Mouse (Mus musculus) cerebellum, postnatal 36 days (tissue): ENCODE measurements around the gene Pram1.
"Not testable (repeated sequence)": the region's sequence is repeated elsewhere in the genome, so short reads cannot be mapped to it uniquely, and the experiment has no call there.

Experiments used
- DNase-seq, 2 experiments: peaks; one replicate each; pipeline ENCODE4 v3.0.0; 2021 to 2022; ENCODE audit warnings: mixed read lengths in 2 of 2

Pram1 gene

DNA sequence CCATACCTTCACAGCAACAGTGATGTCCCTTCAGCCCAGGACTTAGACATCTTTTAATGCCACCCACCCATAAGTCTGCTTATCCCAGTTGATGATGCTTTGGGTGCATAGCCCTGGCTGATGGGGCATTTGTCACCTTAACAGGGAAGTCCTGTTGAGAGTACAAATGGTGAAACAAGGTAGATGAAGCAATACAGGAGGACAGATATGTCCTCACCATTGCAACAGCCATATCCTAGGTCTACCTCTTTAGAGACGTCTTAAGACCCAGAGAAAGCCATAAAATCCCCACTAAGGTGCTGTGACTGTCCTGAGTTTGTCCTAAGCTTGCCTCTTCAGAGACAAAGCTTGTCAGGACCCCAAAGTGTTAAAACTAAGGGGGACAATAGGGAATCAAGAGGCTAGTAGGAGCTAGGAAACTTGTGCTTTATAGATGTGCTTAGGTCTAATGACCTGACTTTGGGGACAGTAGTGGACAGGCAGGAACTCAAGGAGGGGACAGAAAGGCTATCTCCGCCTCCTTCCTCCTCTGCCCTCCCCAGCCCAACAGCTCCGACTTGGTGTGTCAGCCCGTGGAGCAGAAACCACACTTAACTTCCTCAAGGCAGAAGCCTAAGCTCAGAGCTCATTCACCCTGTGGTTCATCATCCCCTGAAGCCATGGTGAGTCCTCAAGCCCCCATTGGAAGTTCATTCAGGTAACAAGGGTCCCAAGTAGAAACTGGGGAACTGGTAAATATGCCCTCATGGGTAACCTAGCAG is at the start of gene Pram1:
Pram1 (plus strand) TSS at position 541 of the 761 bp plus-strand sequence.
- DNase-seq, result no peak

DNA sequence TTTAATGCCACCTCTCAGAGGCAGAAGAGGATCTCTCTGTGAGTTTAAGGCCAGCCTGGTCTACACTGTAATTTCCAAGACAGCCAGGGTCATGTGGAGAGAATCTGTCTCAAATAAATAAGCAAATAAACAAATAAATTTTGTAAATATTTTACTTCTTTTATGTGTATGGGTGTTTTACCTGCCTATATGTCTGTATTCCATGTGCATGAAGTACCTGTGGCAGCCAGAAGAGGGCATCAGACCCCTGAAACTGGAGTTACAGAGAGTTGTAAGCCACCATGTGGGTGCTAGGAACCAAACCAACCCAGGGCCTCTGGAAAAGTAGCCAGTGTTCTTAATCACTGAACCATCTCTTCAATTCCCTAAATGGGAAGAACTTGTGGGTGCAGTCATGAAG is 40.6 kb upstream of the Pram1 start:
- no peak for DNase-seq

DNA sequence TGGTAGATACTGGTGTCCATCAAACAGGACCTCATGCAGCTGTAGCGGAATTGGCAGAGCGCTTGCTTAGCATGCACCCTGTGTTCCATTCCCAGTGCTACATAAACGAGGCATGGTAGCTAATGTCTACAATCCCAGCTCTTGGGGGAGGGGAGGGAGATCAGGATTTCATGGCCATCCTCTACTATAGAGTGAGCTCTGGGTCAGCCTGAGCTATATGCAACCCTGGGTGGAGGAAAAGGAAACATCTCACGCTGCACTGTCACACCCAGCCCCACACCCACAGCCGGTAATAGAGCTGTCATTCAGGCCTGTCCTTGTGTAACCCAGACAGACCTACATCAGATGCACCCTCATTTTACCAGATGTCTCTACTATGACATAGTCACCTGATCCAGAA is 39.4 kb upstream of the Pram1 start:
- DNase-seq, result no peak

GRCm38 (mm10) chr17:33599836-33600475 is 37.9 kb upstream of the Pram1 start:
- no peak for DNase-seq

- no peak for DNase-seq
These were observed 37.0 kb upstream of the Pram1 start for GRCm38 (mm10) chr17:33600831-33601230.

- no peak for DNase-seq
These were observed 35.9 kb upstream of the Pram1 start for GRCm38 (mm10) chr17:33601947-33602346.

DNA sequence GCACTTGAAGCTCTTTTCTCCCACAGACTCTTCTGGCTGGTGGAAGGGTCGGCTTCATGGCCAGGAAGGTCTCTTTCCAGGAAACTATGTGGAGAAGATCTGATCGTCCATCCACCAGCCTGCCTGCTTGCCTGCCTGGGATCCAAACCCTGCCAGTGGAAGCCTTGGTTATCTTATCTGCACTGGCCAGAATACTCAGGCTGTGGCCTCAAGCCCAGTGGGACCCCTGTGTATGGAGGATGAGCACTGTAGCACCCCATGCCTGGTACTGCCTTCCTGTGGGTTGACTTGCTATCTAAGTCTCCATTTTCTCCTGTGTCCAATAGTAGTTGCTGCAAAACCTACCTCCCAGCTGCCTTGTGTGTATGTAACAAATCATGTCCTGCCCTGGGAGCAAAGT is 30.6 kb upstream of the Pram1 start:
- no peak for DNase-seq

- DNase-seq, result no peak
These were observed 27.3 kb upstream of the Pram1 start for GRCm38 (mm10) chr17:33610548-33610947.

DNA sequence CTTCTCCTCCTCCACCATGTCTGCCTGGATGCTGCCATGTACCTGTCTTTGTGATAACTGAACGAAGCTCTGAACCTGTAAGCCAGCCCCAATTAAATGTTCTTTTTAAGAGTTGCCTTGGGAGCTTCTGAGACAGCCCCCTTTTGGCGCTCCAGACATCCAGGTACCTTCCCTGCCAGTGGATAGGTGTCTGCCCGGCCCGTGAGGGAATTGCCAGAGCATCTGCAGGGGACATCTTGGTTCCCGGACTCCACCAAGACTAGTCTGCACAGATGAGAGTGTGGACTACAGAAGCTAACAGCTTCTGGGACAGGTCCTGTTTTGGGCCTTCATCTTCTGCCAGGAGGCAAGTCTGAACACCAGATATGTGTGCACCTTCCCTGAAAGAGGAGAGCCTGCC is 24.1 kb upstream of the Pram1 start:
- DNase-seq, result not testable (repeated sequence)

DNA sequence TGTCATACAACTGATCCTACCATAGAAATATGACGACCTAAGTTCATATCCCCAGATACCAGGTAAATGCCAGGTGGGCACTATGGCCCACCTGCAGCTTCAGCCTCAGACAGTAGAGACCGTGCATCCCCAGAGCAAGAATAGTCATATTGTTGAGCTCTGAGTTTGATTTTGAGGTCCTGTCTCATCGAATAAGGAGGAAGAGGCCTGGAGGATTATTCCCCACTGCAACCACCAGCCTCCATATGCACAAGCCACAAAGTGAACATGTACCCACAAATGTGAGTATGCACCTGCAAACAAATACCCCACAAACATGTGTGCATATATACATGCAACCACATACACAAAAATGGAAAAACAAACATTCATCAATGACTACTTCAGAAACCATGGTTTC is 10.6 kb upstream of the Pram1 start:
- no peak for DNase-seq

- DNase-seq, result peak; percentile 87 to 89
These were observed 9.0 kb upstream of the Pram1 start, which contains the start of gene Zfp414 for GRCm38 (mm10) chr17:33628621-33629486. Zfp414 (plus strand) TSS chr17:33629090.

DNA sequence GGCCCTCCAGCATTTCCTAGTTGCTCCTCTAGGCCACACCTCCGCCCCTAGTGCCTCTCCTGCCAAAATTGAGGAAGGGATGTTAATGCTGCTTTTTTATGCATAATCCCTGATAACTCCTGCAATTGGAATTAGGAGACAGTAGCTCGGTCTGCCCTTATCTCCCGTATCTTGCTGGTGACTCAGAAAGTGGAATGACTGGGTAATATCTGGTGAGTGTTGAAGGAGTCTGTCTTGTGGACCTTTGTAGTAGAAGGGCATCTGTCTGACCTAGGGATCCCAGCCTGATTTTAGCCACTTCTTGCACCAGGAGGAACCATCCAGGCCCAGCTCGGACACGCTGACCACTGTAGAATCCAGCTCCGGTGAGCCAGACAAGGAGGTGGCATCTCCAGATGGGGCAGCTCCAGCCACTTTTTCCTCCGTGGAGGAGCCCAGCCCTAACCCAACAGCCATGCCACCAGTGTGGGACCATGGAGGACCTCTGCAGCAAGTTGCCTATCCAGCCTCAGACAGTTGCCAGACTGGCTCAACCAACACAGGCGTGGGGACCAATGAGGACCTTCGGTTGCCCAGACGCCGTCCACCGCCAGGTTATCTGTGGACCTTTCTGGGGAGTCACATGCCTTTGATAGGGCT is 8.2 kb upstream of the Pram1 start:
- peak; percentile 19 to 28 for DNase-seq

- no peak for DNase-seq
These were observed 7.5 kb upstream of the Pram1 start for GRCm38 (mm10) chr17:33630171-33630895.

GRCm38 (mm10) chr17:33631236-33631635 is 6.6 kb upstream of the Pram1 start:
- peak in 1 of 2 experiments; percentile 18 for DNase-seq

- DNase-seq, result peak; percentile 89 to 91
These were observed 6.1 kb upstream of the Pram1 start for GRCm38 (mm10) chr17:33631796-33632195.

- DNase-seq, result no peak
These were observed 818 bp upstream of the Pram1 start for GRCm38 (mm10) chr17:33637038-33637437.

DNA sequence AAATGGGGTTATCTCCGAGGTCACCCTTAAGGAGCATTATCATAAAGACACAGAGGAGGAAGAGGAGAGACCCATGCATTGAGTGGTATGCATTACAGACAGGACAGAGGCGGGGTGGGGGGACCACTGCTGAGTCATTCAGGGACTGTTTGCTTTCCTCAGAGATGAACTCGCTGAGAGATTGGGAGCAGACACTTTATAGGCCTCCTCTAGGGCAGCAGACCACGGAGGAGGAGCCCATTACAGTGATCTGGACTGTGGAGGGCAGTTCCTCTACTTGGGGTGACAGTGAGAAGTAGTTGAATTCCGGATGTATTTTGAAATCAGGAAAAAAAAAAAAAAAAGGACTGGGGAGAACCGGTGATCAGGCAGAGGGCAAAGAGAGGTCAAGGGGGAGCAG is 1.9 kb downstream of the Pram1 start:
- no peak for DNase-seq

GRCm38 (mm10) chr17:33644068-33644467 is 6.2 kb downstream of the Pram1 start:
- no peak for DNase-seq

DNA sequence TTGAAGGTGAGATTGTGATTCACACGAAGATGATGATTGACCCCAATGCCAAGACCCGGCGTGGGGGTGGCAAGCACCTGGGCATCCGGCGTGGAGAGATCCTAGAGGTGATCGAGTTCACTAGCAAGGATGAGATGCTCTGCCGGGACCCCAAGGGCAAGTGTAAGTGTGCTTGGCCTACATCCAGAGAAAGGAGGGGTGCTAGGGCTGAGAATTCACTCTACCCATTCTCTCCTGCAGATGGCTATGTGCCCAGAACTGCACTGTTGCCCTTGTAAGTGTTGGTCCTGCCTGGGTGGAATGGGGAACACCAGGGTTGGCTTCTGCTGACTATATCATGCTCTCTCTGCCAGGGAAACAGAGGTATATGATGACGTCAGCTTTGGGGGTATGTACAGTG is 7.2 kb downstream of the Pram1 start:
- no peak for DNase-seq

GRCm38 (mm10) chr17:33649781-33650475 is 12.1 kb downstream of the Pram1 start:
- no peak for DNase-seq

DNA sequence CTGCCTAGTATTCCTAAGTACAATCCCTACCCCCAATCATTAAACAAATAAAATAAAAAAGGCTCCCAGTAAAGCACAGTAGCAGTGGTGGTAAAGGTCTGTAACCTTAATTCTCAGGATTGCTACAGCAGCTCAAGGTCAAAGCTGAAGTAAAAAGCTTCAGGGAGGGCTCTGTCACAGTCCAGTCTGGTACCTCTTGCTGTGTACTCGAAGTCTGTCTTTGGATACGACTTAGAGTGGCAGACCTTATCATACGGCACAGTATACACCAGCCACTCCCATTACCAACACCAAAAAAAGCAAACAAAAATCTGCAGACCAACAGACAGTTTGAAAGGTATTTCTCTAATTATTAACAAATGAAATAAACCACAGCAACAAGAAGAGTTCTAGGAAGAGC is 29.0 kb downstream of the Pram1 start:
- no peak for DNase-seq

DNA sequence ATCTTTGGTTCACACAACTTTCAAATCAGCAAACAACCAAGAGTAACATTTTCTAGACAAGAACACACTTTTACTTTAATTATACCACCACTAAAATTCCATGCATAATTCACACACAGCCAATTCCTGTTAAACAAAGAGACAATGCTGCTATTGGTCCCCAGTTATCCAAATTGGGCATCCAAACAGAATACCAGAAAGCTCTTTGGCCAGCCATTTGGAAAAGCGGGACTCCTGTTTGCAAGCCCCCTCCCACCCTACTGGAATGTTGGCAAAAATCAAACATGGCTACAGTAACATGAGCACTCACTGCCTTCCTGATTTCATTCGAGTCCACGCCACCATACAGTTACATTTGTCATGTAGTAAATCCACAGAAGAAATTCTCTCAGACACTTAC is 31.8 kb downstream of the Pram1 start:
- DNase-seq, result no peak
